Mouse (Mus musculus): ENCODE measurements at regions not wholly inside any gene's neighbourhood (a gene's known extent, or its start where the extent isn't known, plus 50 kb on each side); places are given as distances from the start of the nearest gene placed in this dataset.

DNA sequence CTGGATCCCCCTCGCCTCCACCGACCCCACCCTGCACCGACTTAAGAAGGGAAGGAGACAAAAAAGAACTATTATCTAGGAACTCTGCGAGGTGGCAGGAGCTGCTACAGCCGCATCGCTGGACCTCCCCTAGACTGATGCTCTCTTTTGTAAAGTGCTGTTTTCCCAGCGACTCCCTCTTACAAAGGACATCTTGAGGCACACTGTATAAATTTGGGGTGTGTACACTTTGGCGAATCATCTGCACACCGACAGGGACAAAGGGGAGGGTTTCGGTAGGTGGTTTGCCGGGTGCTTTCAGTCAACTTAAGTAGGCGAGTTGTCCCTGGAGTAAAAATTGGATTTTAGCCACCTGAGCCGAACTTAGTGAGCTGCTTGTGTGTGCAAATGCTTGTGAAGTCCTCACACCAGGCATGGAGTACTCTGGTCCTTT is 112.4 kb upstream of the Ubash3b start:
- 23% methylated on average over 13 of the region's 13 CpGs for WGBS
- Histone ChIP-seq H3K27ac (ENCODE audit: control insufficient read depth, insufficient read depth, low read depth, low read length, poor library complexity) (no peak overlapping the region), H3K4me1 (ENCODE audit: control insufficient read depth, insufficient read depth, low read length) (no peaks in the 10 kb centered on the region), H3K4me3 (replicated peaks; ENCODE audit: control insufficient read depth, low read depth, low read length) (no peak overlapping the region)
- TF ChIP-seq POLR2A (IDR thresholded peaks at IDR 0.05; ENCODE audit: borderline replicate concordance, control insufficient read depth, low read depth, low read length) (no peak), CTCF (IDR thresholded peaks at IDR 0.05; ENCODE audit: control insufficient read depth, insufficient read depth, low read length) (no peak)

DNA sequence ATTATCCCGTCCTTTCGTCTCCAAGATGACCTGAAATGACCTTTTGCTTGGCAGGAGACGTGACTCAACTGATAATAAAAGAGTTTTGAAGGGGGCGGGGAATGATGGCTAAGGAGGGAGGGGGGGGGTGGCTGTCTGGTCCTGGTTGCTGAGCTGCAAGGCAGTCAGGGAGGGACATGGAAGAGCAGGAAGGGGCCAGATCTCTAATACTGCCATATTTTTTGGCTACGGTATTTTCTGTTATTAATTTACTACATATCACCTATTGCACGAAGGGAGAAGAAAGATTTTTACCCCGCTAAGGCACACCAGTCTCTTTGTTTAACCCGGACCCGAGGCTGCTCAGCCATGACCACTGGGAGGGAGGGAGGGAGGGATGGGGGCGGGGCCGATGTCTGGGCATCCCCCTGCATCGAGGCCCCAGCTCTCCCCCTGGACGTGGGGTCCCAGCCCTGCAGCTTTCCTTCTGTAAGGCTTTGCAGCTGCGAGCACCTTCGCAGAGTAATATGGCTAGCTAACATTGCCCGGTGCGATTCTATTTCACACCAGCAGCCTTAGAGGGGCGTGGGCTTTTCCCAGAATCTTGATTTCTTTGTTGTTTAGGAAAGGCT is 111.8 kb upstream of the Ubash3b start:
- H3K27ac ChIP-seq (ENCODE audit: control insufficient read depth, insufficient read depth, low read depth, low read length, poor library complexity): no peak overlapping the region
- no peaks in the 10 kb centered on the region for H3K4me1 ChIP-seq (ENCODE audit: control insufficient read depth, insufficient read depth, low read length)
- TF ChIP-seq CTCF (IDR thresholded peaks at IDR 0.05; ENCODE audit: control insufficient read depth, insufficient read depth, low read length): no peak
- no peak for TF ChIP-seq POLR2A (IDR thresholded peaks at IDR 0.05; ENCODE audit: borderline replicate concordance, control insufficient read depth, low read depth, low read length)
- 3% methylated on average over 18 of the region's 18 CpGs for WGBS
- H3K4me3 ChIP-seq (replicated peaks; ENCODE audit: control insufficient read depth, low read depth, low read length): no peak overlapping the region

- Histone ChIP-seq H3K4me3 (replicated peaks; ENCODE audit: control insufficient read depth, low read depth, low read length) (no peak overlapping the region), H3K27ac (ENCODE audit: control insufficient read depth, insufficient read depth, low read depth, low read length, poor library complexity) (no peak overlapping the region), H3K4me1 (ENCODE audit: control insufficient read depth, insufficient read depth, low read length) (no peaks in the 10 kb centered on the region)
- 2% methylated on average over 6 of the region's 6 CpGs for WGBS
- TF ChIP-seq POLR2A (IDR thresholded peaks at IDR 0.05; ENCODE audit: borderline replicate concordance, control insufficient read depth, low read depth, low read length) (no peak), CTCF (IDR thresholded peaks at IDR 0.05; ENCODE audit: control insufficient read depth, insufficient read depth, low read length) (no peak)
These were observed 111.1 kb upstream of the Ubash3b start for GRCm38 (mm10) chr9:41272596-41272995.

- TF ChIP-seq POLR2A (IDR thresholded peaks at IDR 0.05; ENCODE audit: borderline replicate concordance, control insufficient read depth, low read depth, low read length) (no peak), CTCF (IDR thresholded peaks at IDR 0.05; ENCODE audit: control insufficient read depth, insufficient read depth, low read length) (no peak)
- Histone ChIP-seq H3K27ac (ENCODE audit: control insufficient read depth, insufficient read depth, low read depth, low read length, poor library complexity) (no peak overlapping the region), H3K4me1 (ENCODE audit: control insufficient read depth, insufficient read depth, low read length) (no peaks in the 10 kb centered on the region), H3K4me3 (replicated peaks; ENCODE audit: control insufficient read depth, low read depth, low read length) (no peak overlapping the region)
- 54% methylated on average over 3 of the region's 3 CpGs for WGBS
These were observed 106.6 kb upstream of the Ubash3b start for GRCm38 (mm10) chr9:41268112-41268511.

GRCm38 (mm10) chr9:41264485-41264884 is 103.0 kb upstream of the Ubash3b start:
- 63% methylated on average over 6 of the region's 6 CpGs for WGBS

GRCm38 (mm10) chr9:41257244-41257643 is 95.7 kb upstream of the Ubash3b start:
- TF ChIP-seq CTCF (IDR thresholded peaks at IDR 0.05; ENCODE audit: control insufficient read depth, insufficient read depth, low read length) (no peak), POLR2A (IDR thresholded peaks at IDR 0.05; ENCODE audit: borderline replicate concordance, control insufficient read depth, low read depth, low read length) (no peak)
- Histone ChIP-seq H3K4me3 (replicated peaks; ENCODE audit: control insufficient read depth, low read depth, low read length) (no peak overlapping the region), H3K4me1 (ENCODE audit: control insufficient read depth, insufficient read depth, low read length) (no peaks in the 10 kb centered on the region), H3K27ac (ENCODE audit: control insufficient read depth, insufficient read depth, low read depth, low read length, poor library complexity) (no peak overlapping the region)
- WGBS: 78% methylated on average over 1 of the region's 1 CpGs

More at GRCm38 (mm10) chr9:41264485-41264884, 103.0 kb upstream of the Ubash3b start:
- no peak overlapping the region for H3K4me3 ChIP-seq (replicated peaks; ENCODE audit: control insufficient read depth, low read depth, low read length)
- TF ChIP-seq CTCF (IDR thresholded peaks at IDR 0.05; ENCODE audit: control insufficient read depth, insufficient read depth, low read length) (no peak), POLR2A (IDR thresholded peaks at IDR 0.05; ENCODE audit: borderline replicate concordance, control insufficient read depth, low read depth, low read length) (no peak)
- H3K4me1 ChIP-seq (ENCODE audit: control insufficient read depth, insufficient read depth, low read length): no peaks in the 10 kb centered on the region
- no peak overlapping the region for H3K27ac ChIP-seq (ENCODE audit: control insufficient read depth, insufficient read depth, low read depth, low read length, poor library complexity)

- Histone ChIP-seq H3K4me3 (replicated peaks; ENCODE audit: control insufficient read depth, low read depth, low read length) (no peak overlapping the region), H3K27ac (ENCODE audit: control insufficient read depth, insufficient read depth, low read depth, low read length, poor library complexity) (no peak overlapping the region), H3K4me1 (ENCODE audit: control insufficient read depth, insufficient read depth, low read length) (no peaks in the 10 kb centered on the region)
- TF ChIP-seq POLR2A (IDR thresholded peaks at IDR 0.05; ENCODE audit: borderline replicate concordance, control insufficient read depth, low read depth, low read length) (no peak), CTCF (IDR thresholded peaks at IDR 0.05; ENCODE audit: control insufficient read depth, insufficient read depth, low read length) (peak; percentile 22; the same call in 1 of the 2 replicates)
- WGBS: 76% methylated on average over 7 of the region's 7 CpGs
These were observed 80.9 kb upstream of the Ubash3b start for GRCm38 (mm10) chr9:41242372-41242771.

- no peak overlapping the region for H3K4me3 ChIP-seq (replicated peaks; ENCODE audit: control insufficient read depth, low read depth, low read length)
- WGBS: 81% methylated on average over 5 of the region's 5 CpGs
- H3K27ac ChIP-seq (ENCODE audit: control insufficient read depth, insufficient read depth, low read depth, low read length, poor library complexity): no peak overlapping the region
- no peaks in the 10 kb centered on the region for H3K4me1 ChIP-seq (ENCODE audit: control insufficient read depth, insufficient read depth, low read length)
- TF ChIP-seq CTCF (IDR thresholded peaks at IDR 0.05; ENCODE audit: control insufficient read depth, insufficient read depth, low read length): no peak
- no peak for TF ChIP-seq POLR2A (IDR thresholded peaks at IDR 0.05; ENCODE audit: borderline replicate concordance, control insufficient read depth, low read depth, low read length)
These were observed 77.6 kb upstream of the Ubash3b start for GRCm38 (mm10) chr9:41239097-41239451.
